Mouse (Mus musculus): ENCODE data around the gene Gm27235. TPM values are rescaled to one million over a fixed set of nuclear protein-coding genes. Genes with fewer than 3 reads are reported as not detected.

The Gm27235 gene
- total and polyA plus RNA-seq, 3 experiments = not detected

- Histone ChIP-seq H3K4me1 (ENCODE audit: control insufficient read depth in 1 of 2, insufficient read depth in 2 of 2, low read length in 2 of 2) (no peaks in the 10 kb centered on the region), H3K27me3 (ENCODE audit: control insufficient read depth in 1 of 2, insufficient read depth in 2 of 2, low read length in 2 of 2) (no peaks in the 10 kb centered on the region), H3K79me2 (ENCODE audit: control insufficient read depth, insufficient read depth, low read length, poor library complexity) (no peaks in the 10 kb centered on the region), H3K9me3 (replicated peaks; ENCODE audit: insufficient read depth, low read length) (no peaks in the 10 kb centered on the region), H3K4me3 (ENCODE audit: control insufficient read depth in 1 of 2, insufficient read depth in 1 of 2, low read depth in 2 of 2, low read length in 2 of 2) (no peak overlapping the region), H3K9ac (ENCODE audit: control insufficient read depth, low read depth, low read length, poor library complexity, severe bottlenecking) (no peak overlapping the region), H3K36me3 (ENCODE audit: control insufficient read depth in 1 of 2, insufficient read depth in 2 of 2, low read length in 2 of 2) (no peaks in the 10 kb centered on the region), H3K27ac (ENCODE audit: control insufficient read depth, low read depth, low read length) (no peak overlapping the region)
- no peak for TF ChIP-seq CHD2 (IDR thresholded peaks at IDR 0.05; ENCODE audit: low read length)
- TF ChIP-seq ZMIZ1 (IDR thresholded peaks at IDR 0.05; ENCODE audit: low read depth, low read length) = no peak
- no peak for TF ChIP-seq HCFC1 (IDR thresholded peaks at IDR 0.05; ENCODE audit: low read depth, low read length)
- TF ChIP-seq POLR2AphosphoS5 (IDR thresholded peaks at IDR 0.05; ENCODE audit: borderline replicate concordance, low read depth, low read length) = no peak
- TF ChIP-seq UBTF (IDR thresholded peaks at IDR 0.05; ENCODE audit: borderline replicate concordance, insufficient read depth, low read depth, low read length) = no peak
- TF ChIP-seq ZKSCAN1 (IDR thresholded peaks at IDR 0.05; ENCODE audit: low read depth, low read length) = no peak
- no peak for TF ChIP-seq JUND (IDR thresholded peaks at IDR 0.05; ENCODE audit: low read depth, low read length)
- TF ChIP-seq MYB (IDR thresholded peaks at IDR 0.05; ENCODE audit: low read depth, low read length) = no peak
- TF ChIP-seq NRF1 (IDR thresholded peaks at IDR 0.05; ENCODE audit: insufficient read depth, low read depth, low read length, poor library complexity, severe bottlenecking) = no peak
- TF ChIP-seq MAZ (IDR thresholded peaks at IDR 0.05; ENCODE audit: low read depth, low read length) = no peak
- TF ChIP-seq ETS1 (IDR thresholded peaks at IDR 0.05; ENCODE audit: low read depth, low read length) = no peak
- TF ChIP-seq BHLHE40 (IDR thresholded peaks at IDR 0.05; ENCODE audit: borderline replicate concordance, low read depth, low read length) = no peak
- TF ChIP-seq CTCF (IDR thresholded peaks at IDR 0.05 in 2 of 3, conservative IDR thresholded peaks at IDR 0.05 in 1 of 3; ENCODE audit: control insufficient read depth in 1 of 3, insufficient read depth in 1 of 3, low read depth in 2 of 3, low read length in 3 of 3, poor library complexity in 1 of 3, severe bottlenecking in 1 of 3) = no peak
- no peak for TF ChIP-seq CHD1 (IDR thresholded peaks at IDR 0.05; ENCODE audit: low read depth, low read length)
- no peak for TF ChIP-seq RAD21 (IDR thresholded peaks at IDR 0.05; ENCODE audit: low read depth, low read length)
- no peak for TF ChIP-seq MAX (IDR thresholded peaks at IDR 0.05; ENCODE audit: low read length)
- DNase-seq (ENCODE audit: low read depth, low spot score) = no peak
These were observed 8.2 kb upstream of the Gm27235 start for GRCm38 (mm10) chr9:35798146-35798545.

- Histone ChIP-seq H3K79me2 (ENCODE audit: control insufficient read depth, insufficient read depth, low read length, poor library complexity) (no peaks in the 10 kb centered on the region), H3K27ac (ENCODE audit: control insufficient read depth, low read depth, low read length) (no peak within 1 kb of the TSS), H3K9me3 (replicated peaks; ENCODE audit: insufficient read depth, low read length) (no peaks in the 10 kb centered on the region), H3K4me3 (ENCODE audit: control insufficient read depth in 1 of 2, insufficient read depth in 1 of 2, low read depth in 2 of 2, low read length in 2 of 2) (no peak within 1 kb of the TSS), H3K4me1 (ENCODE audit: control insufficient read depth in 1 of 2, insufficient read depth in 2 of 2, low read length in 2 of 2) (no peaks in the 10 kb centered on the region), H3K27me3 (ENCODE audit: control insufficient read depth in 1 of 2, insufficient read depth in 2 of 2, low read length in 2 of 2) (no peaks in the 10 kb centered on the region), H3K36me3 (ENCODE audit: control insufficient read depth in 1 of 2, insufficient read depth in 2 of 2, low read length in 2 of 2) (no peaks in the 10 kb centered on the region), H3K9ac (ENCODE audit: control insufficient read depth, low read depth, low read length, poor library complexity, severe bottlenecking) (no peak within 1 kb of the TSS)
- no peak for DNase-seq (ENCODE audit: low read depth, low spot score)
- no peak for TF ChIP-seq NRF1 (IDR thresholded peaks at IDR 0.05; ENCODE audit: insufficient read depth, low read depth, low read length, poor library complexity, severe bottlenecking)
- no peak for TF ChIP-seq GABPA (IDR thresholded peaks at IDR 0.05; ENCODE audit: low read depth, low read length)
- TF ChIP-seq EP300 (IDR thresholded peaks at IDR 0.05; ENCODE audit: low read depth in 1 of 2, low read length in 2 of 2) = no peak
- no peak for TF ChIP-seq ZC3H11A (IDR thresholded peaks at IDR 0.05; ENCODE audit: low read depth, low read length)
- no peak for TF ChIP-seq MEF2A (IDR thresholded peaks at IDR 0.05; ENCODE audit: extremely low read depth, insufficient replicate concordance, low read depth, low read length, poor library complexity, severe bottlenecking)
- no peak for TF ChIP-seq UBTF (IDR thresholded peaks at IDR 0.05; ENCODE audit: borderline replicate concordance, insufficient read depth, low read depth, low read length)
- TF ChIP-seq CTCF (IDR thresholded peaks at IDR 0.05 in 2 of 3, conservative IDR thresholded peaks at IDR 0.05 in 1 of 3; ENCODE audit: control insufficient read depth in 1 of 3, insufficient read depth in 1 of 3, low read depth in 2 of 3, low read length in 3 of 3, poor library complexity in 1 of 3, severe bottlenecking in 1 of 3) = no peak
- no peak for TF ChIP-seq MAFK (IDR thresholded peaks at IDR 0.05; ENCODE audit: borderline replicate concordance, low read depth, low read length)
- no peak for TF ChIP-seq ZNF384 (IDR thresholded peaks at IDR 0.05; ENCODE audit: low read depth, low read length)
- TF ChIP-seq MAZ (IDR thresholded peaks at IDR 0.05; ENCODE audit: low read depth, low read length) = no peak
- TF ChIP-seq SMC3 (IDR thresholded peaks at IDR 0.05; ENCODE audit: low read depth, low read length) = no peak
- no peak for TF ChIP-seq RAD21 (IDR thresholded peaks at IDR 0.05; ENCODE audit: low read depth, low read length)
- no peak for TF ChIP-seq JUND (IDR thresholded peaks at IDR 0.05; ENCODE audit: low read depth, low read length)
- TF ChIP-seq RCOR1 (IDR thresholded peaks at IDR 0.05; ENCODE audit: low read depth, low read length) = no peak
- no peak for TF ChIP-seq MYC (IDR thresholded peaks at IDR 0.05; ENCODE audit: low read depth, low read length)
- no peak for TF ChIP-seq TAL1 (IDR thresholded peaks at IDR 0.05; ENCODE audit: low read length)
- no peak for TF ChIP-seq POLR2AphosphoS5 (IDR thresholded peaks at IDR 0.05; ENCODE audit: borderline replicate concordance, low read depth, low read length)
These were observed 11.9 kb downstream of the Gm27235 start, which contains the start of gene Gm17727 for GRCm38 (mm10) chr9:35778009-35778408. Gene Gm17727 (minus strand): TSS chr9:35778109.
